Mouse (Mus musculus) kidney, embryonic 16.5 days (tissue): ENCODE results near the gene Gm44790. TPM values are rescaled to one million over a fixed set of nuclear protein-coding genes. Genes with fewer than 3 reads are reported as not detected.
A peak's percentile ranks its signal among the peaks of the same experiment; 100 is the strongest.

Experiments used
- ATAC-seq: fragments of 200-750 bp; cut with Nextera tagmentation; 2 replicates; pipeline ENCODE4 v1.8.0; 2017; ENCODE audit warnings: moderate TSS enrichment; ENCODE audit not compliant: low FRiP score, low TSS enrichment
- H3K27ac ChIP-seq: fragments of 300-500 bp; sonication (generic); 2 replicates; pipeline ENCODE4 v1.5.1; 2014; ENCODE audit warnings: low read length
- H3K27me3 ChIP-seq: fragments of 300-500 bp; sonication (generic); 2 replicates; pipeline ENCODE4 v1.6.1; 2014; ENCODE audit warnings: low read length, control low read depth, mixed read lengths; ENCODE audit not compliant: insufficient read depth
- H3K36me3 ChIP-seq: fragments of 300-500 bp; sonication (generic); 2 replicates; pipeline ENCODE4 v1.6.1; 2014; ENCODE audit warnings: low read length, control low read depth, mixed read lengths; ENCODE audit not compliant: insufficient read depth
- H3K4me1 ChIP-seq: fragments of 300-500 bp; sonication (generic); 2 replicates; pipeline ENCODE4 v1.6.1; 2014; ENCODE audit warnings: low read length, control low read depth, mixed read lengths; ENCODE audit not compliant: insufficient read depth
- H3K4me2 ChIP-seq: fragments of 300-500 bp; sonication (generic); replicated peaks from 2 replicates; pipeline ENCODE4 v1.6.1; 2014; ENCODE audit warnings: low read depth, low read length
- H3K4me3 ChIP-seq: fragments of 300-500 bp; sonication (generic); 2 replicates; pipeline ENCODE4 v1.5.1; 2014; ENCODE audit warnings: mild to moderate bottlenecking, low read length
- H3K9ac ChIP-seq: fragments of 300-500 bp; sonication (generic); replicated peaks from 2 replicates; pipeline ENCODE4 v1.6.1; 2014; ENCODE audit warnings: low read length
- H3K9me3 ChIP-seq: fragments of 300-500 bp; sonication (generic); 2 replicates; pipeline ENCODE4 v1.6.1; 2016; ENCODE audit warnings: low read length, control low read depth
- WGBS: fragments of 180-500 bp; shearing (Covaris S2); extraction: QIAGEN DNeasy Blood & Tissue Kit; methylation state at CpG from one replicate; pipeline ENCODE4 v1.1.7; 2014; 5-methylcytosine and 5-hydroxymethylcytosine counted together
- polyA plus RNA-seq: library from polyadenylated mRNA; unstranded; fragments of >200 nt; fragmentation: Nextera tagmentation; extraction: Ambion mirVana; gene quantifications from 2 replicates; pipeline ENCODE4 v1.2.1, GENCODE M21; 2015

The Gm44790 gene
- polyA plus RNA-seq, 1 experiment from 2014 or later: not detected

- Histone ChIP-seq H3K27me3 (no peaks in the 10 kb centered on the region; the same call in 1 of the 2 replicates), H3K9ac (no peak overlapping the region), H3K36me3 (0 out of 2 replicates have a peak, but pooled peaks cover 5% of the 10 kb centered on the region), H3K4me1 (peaks cover 14% of the 10 kb centered on the region), H3K27ac (no peak overlapping the region), H3K4me3 (peak overlapping the region; percentile 93), H3K9me3 (no peaks in the 10 kb centered on the region), H3K4me2 (peak overlapping the region; percentile 67)
- WGBS: 40% methylated on average over 12 of the region's 12 CpGs
- no peak for ATAC-seq
Measured at GRCm38 (mm10) chr6:86402681-86403607, 23.5 kb upstream of the Gm44790 start.

- no peaks in the 10 kb centered on the region for H3K9me3 ChIP-seq
- peak overlapping the region; percentile 67 for H3K4me2 ChIP-seq
- H3K27ac ChIP-seq: peak overlapping the region; percentile 100
- H3K4me3 ChIP-seq: peak overlapping the region; percentile 93
- H3K9ac ChIP-seq: peak overlapping the region; percentile 99
- H3K27me3 ChIP-seq: no peaks in the 10 kb centered on the region; the same call in 1 of the 2 replicates
- H3K36me3 ChIP-seq: 0 out of 2 replicates have a peak, but pooled peaks cover 6% of the 10 kb centered on the region
- H3K4me1 ChIP-seq: peaks cover 14% of the 10 kb centered on the region
- peak; percentile 60; the same call in 1 of the 2 replicates for ATAC-seq
- under 1% methylated on average over 15 of the region's 15 CpGs for WGBS
Measured at GRCm38 (mm10) chr6:86403728-86404099, 22.7 kb upstream of the Gm44790 start.

- WGBS: under 1% methylated on average over 62 of the region's 62 CpGs
- 0 out of 2 replicates have a peak, but pooled peaks cover 7% of the 10 kb centered on the region for H3K36me3 ChIP-seq
- peak within 1 kb of the TSS; percentile 99 for H3K9ac ChIP-seq
- H3K4me1 ChIP-seq: peaks cover 14% of the 10 kb centered on the region
- H3K27me3 ChIP-seq: no peaks in the 10 kb centered on the region
- peak within 1 kb of the TSS; percentile 67 for H3K4me2 ChIP-seq
- H3K9me3 ChIP-seq: no peaks in the 10 kb centered on the region
- H3K27ac ChIP-seq: peak within 1 kb of the TSS; percentile 100
- peak; percentile 97 for ATAC-seq
- H3K4me3 ChIP-seq: peak within 1 kb of the TSS; percentile 93
Measured at GRCm38 (mm10) chr6:86404100-86404861, 22.2 kb upstream of the Gm44790 start, which contains the start of gene Tia1. TSS of gene Tia1 (plus strand) at chr6:86404219.

- ATAC-seq: no peak
- H3K9ac ChIP-seq: peak overlapping the region; percentile 99
- 0 out of 2 replicates have a peak, but pooled peaks cover 7% of the 10 kb centered on the region for H3K36me3 ChIP-seq
- peaks cover 14% of the 10 kb centered on the region for H3K4me1 ChIP-seq
- WGBS: under 1% methylated on average over 11 of the region's 11 CpGs
- no peaks in the 10 kb centered on the region for H3K9me3 ChIP-seq
- H3K27me3 ChIP-seq: no peaks in the 10 kb centered on the region
- H3K27ac ChIP-seq: peak overlapping the region; percentile 100
- H3K4me3 ChIP-seq: peak overlapping the region; percentile 93
- peak overlapping the region; percentile 67 for H3K4me2 ChIP-seq
Measured at GRCm38 (mm10) chr6:86404996-86405395, 21.5 kb upstream of the Gm44790 start.

GRCm38 (mm10) chr6:86406306-86406705 is 20.2 kb upstream of the Gm44790 start:
- Histone ChIP-seq H3K4me3 (no peak overlapping the region; the same call in 1 of the 2 replicates), H3K4me2 (peak overlapping the region; percentile 37), H3K9me3 (no peaks in the 10 kb centered on the region), H3K36me3 (0 out of 2 replicates have a peak, but pooled peaks cover 7% of the 10 kb centered on the region), H3K9ac (no peak overlapping the region), H3K4me1 (peaks cover 11% of the 10 kb centered on the region), H3K27me3 (no peaks in the 10 kb centered on the region), H3K27ac (no peak overlapping the region)
- ATAC-seq: no peak

GRCm38 (mm10) chr6:86418711-86419110 is 7.7 kb upstream of the Gm44790 start:
- H3K4me3 ChIP-seq: no peak overlapping the region
- peaks cover 71% of the 10 kb centered on the region for H3K36me3 ChIP-seq
- no peak for ATAC-seq
- no peak overlapping the region for H3K4me2 ChIP-seq
- 93% methylated on average over 6 of the region's 6 CpGs for WGBS
- H3K4me1 ChIP-seq: no peaks in the 10 kb centered on the region
- no peaks in the 10 kb centered on the region for H3K9me3 ChIP-seq
- H3K27ac ChIP-seq: no peak overlapping the region
- H3K27me3 ChIP-seq: no peaks in the 10 kb centered on the region
- no peak overlapping the region for H3K9ac ChIP-seq

GRCm38 (mm10) chr6:86419239-86419638 is 7.2 kb upstream of the Gm44790 start:
- no peak overlapping the region for H3K9ac ChIP-seq
- H3K9me3 ChIP-seq: no peaks in the 10 kb centered on the region
- H3K4me1 ChIP-seq: no peaks in the 10 kb centered on the region
- 86% methylated on average over 3 of the region's 3 CpGs for WGBS
- no peak overlapping the region for H3K4me2 ChIP-seq
- H3K27ac ChIP-seq: no peak overlapping the region
- ATAC-seq: no peak
- H3K27me3 ChIP-seq: no peaks in the 10 kb centered on the region
- no peak overlapping the region for H3K4me3 ChIP-seq
- peaks cover 72% of the 10 kb centered on the region for H3K36me3 ChIP-seq

- Histone ChIP-seq H3K4me3 (no peak overlapping the region), H3K9me3 (no peaks in the 10 kb centered on the region), H3K36me3 (peaks cover 71% of the 10 kb centered on the region), H3K4me1 (no peaks in the 10 kb centered on the region), H3K9ac (no peak overlapping the region), H3K27me3 (no peaks in the 10 kb centered on the region), H3K27ac (no peak overlapping the region), H3K4me2 (no peak overlapping the region)
- no peak for ATAC-seq
- WGBS: 78% methylated on average over 6 of the region's 6 CpGs
Measured at GRCm38 (mm10) chr6:86420491-86420890, 6.0 kb upstream of the Gm44790 start.

- H3K27ac ChIP-seq: no peak overlapping the region
- no peak overlapping the region for H3K4me2 ChIP-seq
- H3K4me3 ChIP-seq: no peak overlapping the region
- no peaks in the 10 kb centered on the region for H3K27me3 ChIP-seq
- H3K4me1 ChIP-seq: no peaks in the 10 kb centered on the region
- WGBS: 93% methylated on average over 3 of the region's 3 CpGs
- ATAC-seq: no peak
- no peaks in the 10 kb centered on the region for H3K9me3 ChIP-seq
- no peak overlapping the region for H3K9ac ChIP-seq
- H3K36me3 ChIP-seq: peaks cover 64% of the 10 kb centered on the region
Measured at GRCm38 (mm10) chr6:86431531-86431930, 5.1 kb downstream of the Gm44790 start.
